Mouse (Mus musculus) midbrain, embryonic 16.5 days (tissue): ENCODE data around the gene Glod5. TPM values are rescaled to one million over a fixed set of nuclear protein-coding genes. Genes with fewer than 3 reads are reported as not detected.
"Not testable (repeated sequence)": the region's sequence is repeated elsewhere in the genome, so short reads cannot be mapped to it uniquely, and the experiment has no call there.

ENCODE experiments used
- ATAC-seq: fragments of 200-750 bp; cut with Nextera tagmentation; 2 replicates; pipeline ENCODE4 v1.8.0; 2017; ENCODE audit warnings: moderate TSS enrichment
- H3K27ac ChIP-seq: fragments of 300-500 bp; sonication (generic); 2 replicates; pipeline ENCODE4 v1.5.1; 2014; ENCODE audit warnings: mild to moderate bottlenecking, low read length, mixed read lengths
- H3K27me3 ChIP-seq: fragments of 300-500 bp; sonication (generic); 2 replicates; pipeline ENCODE4 v1.6.1; 2014; ENCODE audit warnings: low read depth, low read length, mixed read lengths; ENCODE audit not compliant: control insufficient read depth, insufficient read depth
- H3K36me3 ChIP-seq: fragments of 300-500 bp; sonication (generic); 2 replicates; pipeline ENCODE4 v1.6.1; 2014; ENCODE audit warnings: mild to moderate bottlenecking, low read length, moderate library complexity, mixed read lengths; ENCODE audit not compliant: control insufficient read depth, insufficient read depth
- H3K4me1 ChIP-seq: fragments of 300-500 bp; sonication (generic); 2 replicates; pipeline ENCODE4 v1.6.1; 2014; ENCODE audit warnings: mild to moderate bottlenecking, low read length, mixed read lengths; ENCODE audit not compliant: control insufficient read depth, insufficient read depth
- H3K4me2 ChIP-seq: fragments of 300-500 bp; sonication (generic); 2 replicates; pipeline ENCODE4 v1.6.1; 2014; ENCODE audit warnings: mild to moderate bottlenecking, low read length, mixed read lengths
- H3K4me3 ChIP-seq: fragments of 300-500 bp; sonication (generic); 2 replicates; pipeline ENCODE4 v1.5.1; 2014; ENCODE audit warnings: low read depth, mild to moderate bottlenecking, low read length, moderate library complexity, mixed read lengths
- H3K9ac ChIP-seq: fragments of 300-500 bp; sonication (generic); 2 replicates; pipeline ENCODE4 v1.6.1; 2014; ENCODE audit warnings: low read depth, low read length, mixed read lengths
- H3K9me3 ChIP-seq: fragments of 300-500 bp; sonication (generic); replicated peaks from 2 replicates; pipeline ENCODE4 v1.6.1; 2014; ENCODE audit warnings: mild to moderate bottlenecking, low read length, mixed read lengths; ENCODE audit not compliant: control insufficient read depth, poor library complexity, severe bottlenecking
- WGBS: fragments of 180-500 bp; shearing (Covaris S2); extraction: QIAGEN DNeasy Blood & Tissue Kit; methylation state at CpG from one replicate; pipeline ENCODE4 v1.1.7; 2014; 5-methylcytosine and 5-hydroxymethylcytosine counted together
- polyA plus RNA-seq: library from polyadenylated mRNA; unstranded; fragments of >200 nt; fragmentation: Nextera tagmentation; extraction: Ambion mirVana; gene quantifications from 2 replicates; pipeline ENCODE4 v1.2.1, GENCODE M21; 2015

Gene Glod5
- 0.56 and 0.58 TPM in 2 replicates for polyA plus RNA-seq

- Histone ChIP-seq H3K9me3 (no peaks in the 10 kb centered on the region), H3K4me1 (no peaks in the 10 kb centered on the region), H3K27ac (no peak within 1 kb of the TSS), H3K4me2 (no peak within 1 kb of the TSS), H3K4me3 (no peak within 1 kb of the TSS), H3K9ac (no peak within 1 kb of the TSS), H3K27me3 (no peaks in the 10 kb centered on the region), H3K36me3 (no peaks in the 10 kb centered on the region)
- no peak for ATAC-seq
- WGBS = 74% methylated on average over 2 of the region's 2 CpGs
These were observed at the start of gene Glod5 for GRCm38 (mm10) chrX:8018286-8018685. Glod5 (minus strand) TSS chrX:8018492.

GRCm38 (mm10) chrX:8051044-8051781 lies 32.9 kb upstream of the Glod5 start:
- H3K36me3 ChIP-seq, H3K9me3 ChIP-seq, H3K9ac ChIP-seq, H3K4me3 ChIP-seq, H3K4me2 ChIP-seq, H3K4me1 ChIP-seq, H3K27me3 ChIP-seq, ATAC-seq, H3K27ac ChIP-seq: not testable (repeated sequence)
- 80% methylated on average over 7 of the region's 8 CpGs for WGBS

- Histone ChIP-seq H3K27ac (no peak overlapping the region), H3K4me1 (no peaks in the 10 kb centered on the region), H3K4me2 (no peak overlapping the region), H3K9ac (no peak overlapping the region), H3K27me3 (no peaks in the 10 kb centered on the region), H3K9me3 (no peaks in the 10 kb centered on the region), H3K4me3 (no peak overlapping the region), H3K36me3 (no peaks in the 10 kb centered on the region)
- WGBS = 72% methylated on average over 1 of the region's 1 CpGs
- ATAC-seq = no peak
These were observed 14.7 kb upstream of the Glod5 start for GRCm38 (mm10) chrX:8033009-8033408.

GRCm38 (mm10) chrX:8026811-8027210 lies 8.5 kb upstream of the Glod5 start:
- Histone ChIP-seq H3K27ac (no peak overlapping the region), H3K9me3 (no peaks in the 10 kb centered on the region), H3K4me3 (no peak overlapping the region), H3K4me2 (no peak overlapping the region), H3K36me3 (no peaks in the 10 kb centered on the region), H3K27me3 (no peaks in the 10 kb centered on the region), H3K9ac (no peak overlapping the region), H3K4me1 (no peaks in the 10 kb centered on the region)
- WGBS = 83% methylated on average over 4 of the region's 4 CpGs
- no peak for ATAC-seq

- Histone ChIP-seq H3K4me2 (no peak overlapping the region), H3K9me3 (no peaks in the 10 kb centered on the region), H3K27ac (no peak overlapping the region), H3K36me3 (no peaks in the 10 kb centered on the region), H3K4me3 (no peak overlapping the region), H3K27me3 (no peaks in the 10 kb centered on the region), H3K9ac (no peak overlapping the region), H3K4me1 (no peaks in the 10 kb centered on the region)
- ATAC-seq = no peak
- 66% methylated on average over 2 of the region's 2 CpGs for WGBS
These were observed 6.5 kb upstream of the Glod5 start for GRCm38 (mm10) chrX:8024795-8025194.

GRCm38 (mm10) chrX:8020111-8020778 lies 2.0 kb upstream of the Glod5 start:
- no peaks in the 10 kb centered on the region for H3K9me3 ChIP-seq
- H3K36me3 ChIP-seq = no peaks in the 10 kb centered on the region
- ATAC-seq = no peak
- H3K27me3 ChIP-seq = no peaks in the 10 kb centered on the region
- H3K4me1 ChIP-seq = no peaks in the 10 kb centered on the region
- no peak overlapping the region for H3K9ac ChIP-seq
- no peak overlapping the region for H3K4me2 ChIP-seq
- H3K27ac ChIP-seq = no peak overlapping the region
- H3K4me3 ChIP-seq = no peak overlapping the region
- WGBS = 66% methylated on average over 2 of the region's 2 CpGs

- ATAC-seq = peak; percentile 64; the same call in 1 of the 2 replicates
These were observed 1.1 kb downstream of the Glod5 start for GRCm38 (mm10) chrX:8017142-8017541.

GRCm38 (mm10) chrX:8015675-8016074 lies 2.6 kb downstream of the Glod5 start:
- H3K36me3 ChIP-seq, H3K4me3 ChIP-seq, ATAC-seq, H3K9ac ChIP-seq, H3K27me3 ChIP-seq, H3K4me1 ChIP-seq, H3K4me2 ChIP-seq, H3K9me3 ChIP-seq, H3K27ac ChIP-seq: not testable (repeated sequence)
- WGBS = 22% methylated on average over 7 of the region's 7 CpGs

More at GRCm38 (mm10) chrX:8017142-8017541, 1.1 kb downstream of the Glod5 start:
- Histone ChIP-seq H3K27ac (no peak overlapping the region), H3K9me3 (no peaks in the 10 kb centered on the region), H3K27me3 (no peaks in the 10 kb centered on the region), H3K36me3 (no peaks in the 10 kb centered on the region), H3K9ac (no peak overlapping the region), H3K4me2 (no peak overlapping the region), H3K4me3 (no peak overlapping the region), H3K4me1 (no peaks in the 10 kb centered on the region)
- WGBS = 17% methylated on average over 5 of the region's 5 CpGs

- H3K9ac ChIP-seq = no peak overlapping the region
- ATAC-seq = 0 out of 2 replicates have a peak, but pooled peaks have one; percentile 28
- no peaks in the 10 kb centered on the region for H3K27me3 ChIP-seq
- whole genome bisulfite sequencing = 18% methylated on average over 7 of the region's 8 CpGs
- H3K4me2 ChIP-seq = no peak overlapping the region
- no peaks in the 10 kb centered on the region for H3K9me3 ChIP-seq
- no peak overlapping the region for H3K4me3 ChIP-seq
- no peaks in the 10 kb centered on the region for H3K36me3 ChIP-seq
- no peak overlapping the region for H3K27ac ChIP-seq
- no peaks in the 10 kb centered on the region for H3K4me1 ChIP-seq
These were observed 4.5 kb downstream of the Glod5 start for GRCm38 (mm10) chrX:8013569-8014314.
